Mouse (Mus musculus): ENCODE data around the gene Elf2.

DNA sequence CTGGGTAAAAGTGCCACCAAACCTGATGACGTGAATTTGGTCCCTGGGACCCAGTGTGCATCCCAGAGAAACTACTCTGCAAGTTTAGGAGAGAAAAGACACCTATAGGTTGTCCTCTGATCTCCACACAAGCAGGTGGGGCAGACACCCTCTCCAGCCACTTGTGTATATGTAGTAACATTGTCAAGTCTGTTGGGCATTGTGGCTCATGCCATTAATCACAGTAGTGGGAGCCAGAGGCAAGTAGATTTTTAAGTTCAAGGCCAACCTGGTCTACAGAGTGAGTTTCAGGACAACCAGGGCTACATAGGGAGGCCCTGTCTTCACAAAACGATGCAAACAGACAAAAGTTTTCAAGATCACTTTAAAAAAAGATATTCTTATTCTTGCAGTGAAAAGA lies 31.4 kb upstream of the Elf2 start:
- TF ChIP-seq POLR2A (IDR thresholded peaks at IDR 0.05; ENCODE audit: borderline replicate concordance, insufficient read depth, low read length) (no peak), CTCF (IDR thresholded peaks at IDR 0.05; ENCODE audit: borderline replicate concordance, insufficient read depth, low read depth, low read length) (no peak)
